Mouse (Mus musculus) ZHBTc4 (cell line): ENCODE measurements around the gene Gm13178.

Experiments used
- DNase-seq: peaks from one replicate; pipeline ENCODE4 v3.0.0-alpha.2; 2011; ENCODE audit warnings: low read depth, low spot score

Gm13178 gene

DNA sequence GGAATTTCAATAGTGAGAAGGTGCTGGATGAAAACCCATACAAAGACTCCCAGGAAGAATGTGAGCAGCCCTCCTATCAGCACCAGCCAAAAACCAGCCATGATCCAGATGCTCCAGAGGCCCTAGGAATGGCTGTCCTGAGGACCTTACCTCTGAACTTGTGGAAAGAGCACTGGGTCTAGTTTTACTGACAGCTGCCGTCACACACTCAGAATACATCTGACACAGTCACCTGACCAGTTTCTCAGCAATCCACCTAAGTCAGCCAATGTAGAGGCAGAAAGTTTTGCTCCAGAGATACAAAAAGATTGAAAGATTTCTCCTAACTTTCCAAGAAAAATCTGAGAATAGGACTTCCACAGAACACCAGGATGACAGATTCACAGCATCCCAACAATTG is at the start of gene Gm13178:
Gm13178 (minus strand) TSS at position 101 of the 400 bp plus-strand sequence.
- no peak for DNase-seq

DNA sequence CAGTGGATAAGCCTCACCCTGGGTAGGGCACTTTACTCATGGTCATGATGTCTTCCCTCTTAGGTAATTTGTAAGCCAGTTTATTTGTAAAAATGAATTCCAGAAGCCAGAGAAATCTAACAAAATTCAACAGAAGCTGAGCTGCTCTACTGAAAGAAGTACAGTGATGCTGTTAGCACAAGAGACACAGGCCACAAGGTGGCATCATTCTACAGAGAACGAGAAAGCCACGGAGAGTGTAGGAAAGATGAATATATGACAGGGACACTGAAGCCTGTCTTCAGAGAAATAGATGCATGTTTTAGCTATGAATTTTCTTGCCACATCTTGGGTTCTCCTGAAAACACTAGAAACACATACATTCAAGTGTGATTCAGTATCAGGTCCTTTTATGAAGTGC is 44.5 kb upstream of the Gm13178 start:
- DNase-seq, result peak; percentile 60

DNA sequence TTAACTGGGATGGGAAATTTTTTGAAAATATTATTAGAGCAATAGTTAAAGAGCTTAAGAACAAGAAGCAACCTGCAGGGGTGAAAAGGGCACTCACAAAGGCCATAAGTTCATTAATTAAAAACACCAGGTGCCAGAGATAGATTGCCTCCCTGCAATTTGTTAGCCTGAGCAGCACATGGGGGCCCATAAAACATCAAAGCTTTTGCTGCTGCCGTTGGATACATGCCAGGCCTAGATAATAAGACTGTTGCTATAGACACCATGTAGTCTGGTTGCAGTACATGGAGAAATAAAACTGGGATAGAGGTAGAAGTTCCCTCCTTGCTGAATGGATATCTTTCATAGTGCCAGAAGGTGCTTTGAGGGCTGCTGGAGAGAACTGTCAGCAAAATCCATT is 27.9 kb upstream of the Gm13178 start:
- DNase-seq, result no peak

DNA sequence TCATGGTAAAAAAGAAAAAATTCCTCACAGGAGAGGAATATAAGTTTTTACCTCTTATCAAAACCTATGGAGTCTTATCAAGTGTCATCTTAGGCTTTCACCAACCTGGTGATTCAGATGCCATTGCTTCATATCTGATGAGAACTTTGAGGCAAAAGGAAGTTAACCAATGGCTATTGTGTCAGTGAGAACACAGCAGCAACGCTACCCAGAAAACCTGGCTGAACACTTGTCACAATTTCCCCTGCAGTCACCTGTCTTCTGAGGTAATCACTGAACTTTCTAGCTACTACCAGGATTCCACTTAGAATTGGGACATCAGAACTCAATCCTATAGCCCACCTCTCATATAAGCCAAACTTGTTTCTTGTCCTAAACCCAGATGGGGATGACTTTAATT is 1.5 kb downstream of the Gm13178 start:
- no peak for DNase-seq

DNA sequence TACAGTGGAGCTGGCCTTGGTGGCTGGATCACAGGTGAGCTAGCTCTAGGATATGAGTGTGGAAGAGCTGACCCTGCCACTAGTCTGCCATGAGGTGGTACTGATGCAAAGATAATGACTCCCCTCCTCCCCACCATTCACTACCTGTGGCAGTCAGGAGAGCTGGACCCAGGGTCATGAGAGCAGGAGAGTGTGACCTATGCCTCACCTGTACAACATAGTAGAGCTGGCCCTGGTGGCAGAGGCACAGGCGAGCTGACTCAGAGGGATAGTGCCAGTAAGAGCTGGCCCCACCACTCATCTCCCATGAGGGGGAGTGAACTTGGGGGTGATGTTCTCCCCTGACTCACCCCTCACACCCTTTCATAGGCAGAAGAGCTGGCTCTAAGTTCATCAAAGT is 2.9 kb downstream of the Gm13178 start:
- DNase-seq, result no peak

DNA sequence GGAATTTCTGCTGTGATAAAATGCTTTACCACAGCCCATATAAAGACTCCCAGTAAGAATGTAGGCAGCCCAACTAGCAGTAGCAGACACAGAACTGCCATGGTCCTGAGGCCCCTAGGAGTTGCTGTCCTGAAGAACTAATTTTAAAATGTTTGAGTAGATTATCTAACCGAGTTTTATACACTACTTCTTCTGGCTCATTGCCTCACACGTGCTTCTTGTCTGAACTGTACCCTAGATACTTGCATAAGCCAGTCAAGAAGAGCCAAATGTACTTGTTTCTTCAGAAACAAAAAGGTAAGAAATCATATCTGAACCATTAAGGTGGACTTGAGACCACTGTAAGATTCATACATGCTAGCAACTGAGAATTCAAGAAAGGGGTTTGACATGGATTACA is 34.9 kb downstream of the Gm13178 start, which contains the start of gene Gm436:
Gm436 (minus strand) TSS at position 101 of the 400 bp plus-strand sequence.
- DNase-seq, result no peak
